Mouse (Mus musculus) spleen, adult 2 months (tissue): ENCODE measurements around the gene Zfp654.

Experiments
- CTCF ChIP-seq: fragments of 200-500 bp; IDR thresholded peaks from 2 replicates; pipeline ENCODE4 v1.5.1; 2011; ENCODE audit warnings: mild to moderate bottlenecking, inconsistent platforms; ENCODE audit not compliant: insufficient read depth, insufficient read length, insufficient replicate concordance; ENCODE audit errors: extremely low read depth
- POLR2A ChIP-seq: fragments of 200-500 bp; IDR thresholded peaks from 2 replicates; pipeline ENCODE4 v1.6.1; 2011; ENCODE audit warnings: low read depth, low read length, inconsistent platforms

DNA sequence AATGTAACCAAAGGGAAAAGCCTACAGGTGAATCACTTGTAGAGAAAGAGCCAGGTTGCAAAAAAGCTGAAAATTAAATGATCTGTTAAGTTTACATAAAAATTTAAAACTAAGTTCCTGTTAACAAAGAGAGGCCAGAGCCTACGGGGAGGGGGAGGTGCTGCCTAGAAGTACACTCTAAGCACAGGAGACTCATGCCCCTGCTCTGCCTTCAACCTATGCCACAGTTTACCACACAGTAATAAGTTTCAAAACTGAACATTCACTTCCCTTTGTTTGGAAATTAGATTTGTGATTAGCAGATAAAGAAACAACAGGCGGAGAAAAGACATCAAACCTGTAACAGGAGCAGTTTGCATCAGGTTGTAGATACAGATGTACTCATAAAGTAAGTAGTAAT is 56.6 kb downstream of the Zfp654 start:
- TF ChIP-seq CTCF: no peak
- no peak for TF ChIP-seq POLR2A
